Mouse (Mus musculus): ENCODE measurements around the gene Hoxc13. TPM values are rescaled to one million over a fixed set of nuclear protein-coding genes. Genes with fewer than 3 reads are reported as not detected.

Gene Hoxc13
- polyA plus RNA-seq, 1 experiment = not detected

DNA sequence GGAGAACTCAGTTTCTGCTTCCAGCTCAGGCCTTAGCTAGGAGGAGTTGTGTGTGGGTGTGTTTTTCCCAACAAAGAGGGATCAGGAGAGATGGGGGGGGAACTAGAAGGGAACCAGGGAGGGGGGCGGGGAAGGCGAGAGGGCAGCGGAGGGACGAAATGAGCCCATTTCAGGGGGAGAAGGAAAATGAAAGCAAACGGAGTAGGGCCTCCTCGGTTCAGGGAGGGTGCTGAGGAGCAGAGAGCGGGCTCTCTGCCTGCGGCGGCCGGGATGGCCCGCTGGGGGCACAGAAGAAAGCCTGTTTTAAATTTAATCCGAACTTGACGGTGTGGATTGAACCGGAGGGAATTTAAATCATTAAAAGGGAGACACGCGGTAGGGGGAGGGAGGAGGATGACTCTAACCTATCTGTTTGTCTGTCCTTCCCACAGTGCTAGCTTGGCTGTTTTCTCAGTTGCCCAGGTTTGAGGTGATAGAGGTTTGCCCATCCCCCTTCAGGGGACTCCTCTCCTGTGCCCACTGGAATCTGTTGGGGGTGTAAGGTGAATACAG lies 56.6 kb downstream of the Hoxc13 start:
- Histone ChIP-seq H3K36me3 (replicated peaks; ENCODE audit: low read length) (no peaks in the 10 kb centered on the region), H3K4me1 (peaks cover 41% of the 10 kb centered on the region), H3K4me3 (replicated peaks) (peak overlapping the region; percentile 86), H3K27me3 (replicated peaks) (peaks cover 97% of the 10 kb centered on the region), H3K9me3 (no peaks in the 10 kb centered on the region)
- no peak for TF ChIP-seq GATA1 (IDR thresholded peaks at IDR 0.05; ENCODE audit: borderline replicate concordance, low read length)
- no peak for TF ChIP-seq FLI1 (IDR thresholded peaks at IDR 0.05; ENCODE audit: low read length)

Other genes starting within 250 kb of the Hoxc13 start
- gene Atp5g2, start 248.8 kb upstream of the Hoxc13 start, polyA plus RNA-seq (2012; ENCODE audit: insufficient read depth, low replicate concordance) = 10.2 and 125 TPM in 2 replicates
- 6.7 and 23.2 TPM in 2 replicates for gene Calcoco1, start 198.9 kb upstream of the Hoxc13 start, polyA plus RNA-seq (2012; ENCODE audit: insufficient read depth, low replicate concordance)
- gene Hoxc12, start 15.7 kb downstream of the Hoxc13 start, polyA plus RNA-seq (2012; ENCODE audit: insufficient read depth, low replicate concordance) = not detected in 2 replicates
- gene Hoxc11, start 33.3 kb downstream of the Hoxc13 start, polyA plus RNA-seq (2012; ENCODE audit: insufficient read depth, low replicate concordance) = not detected in 2 replicates
- 0.08 TPM in 1 of 2 replicates, not detected in the other for gene Hoxc10, start 45.7 kb downstream of the Hoxc13 start, polyA plus RNA-seq (2012; ENCODE audit: insufficient read depth, low replicate concordance)
- gene Hoxc5, start 46.3 kb downstream of the Hoxc13 start, polyA plus RNA-seq (2012; ENCODE audit: insufficient read depth, low replicate concordance) = not detected in 2 replicates
- gene Hoxc9, start 55.3 kb downstream of the Hoxc13 start, polyA plus RNA-seq (2012; ENCODE audit: insufficient read depth, low replicate concordance) = not detected in 2 replicates
- 0.04 TPM in 1 of 2 replicates, not detected in the other for gene Hoxc8, start 69.5 kb downstream of the Hoxc13 start, polyA plus RNA-seq (2012; ENCODE audit: insufficient read depth, low replicate concordance)
- gene Hoxc6, start 77.2 kb downstream of the Hoxc13 start, polyA plus RNA-seq (2012; ENCODE audit: insufficient read depth, low replicate concordance) = not detected in 2 replicates
- gene Hoxc4, start 97.8 kb downstream of the Hoxc13 start, polyA plus RNA-seq (2012; ENCODE audit: insufficient read depth, low replicate concordance) = not detected in 2 replicates
- gene Smug1, start 246.0 kb downstream of the Hoxc13 start, polyA plus RNA-seq (2012; ENCODE audit: insufficient read depth, low replicate concordance) = 0.73 and 2.1 TPM in 2 replicates

All from megakaryocyte, embryonic 14.5 days (primary cell).